In genomic region chr11:57005341-57005740, GRCm38 (mm10) we compare ENCODE assay signal across 23 mouse cellular contexts. TPM values are rescaled to one million over a fixed set of nuclear protein-coding genes. Genes with fewer than 3 reads are reported as not detected.
A peak's percentile ranks its signal among the peaks of the same experiment; 100 is the strongest.
DNase-seq lines count a peak whose midpoint lies in the region; ATAC-seq lines count a peak whose summit lies in the region.
"Had no signal": no experiment of that assay in that cellular context is flagged by ENCODE, and none has a peak within 500 bp of the region (broad histone marks: within the 10 kb centered on the region; RNA-seq: fewer than 3 reads in every experiment).

No protein-coding gene starts in this region.

- no peak overlapping the region for H3K4me3 ChIP-seq in forebrain, embryonic 15.5 days
- H3K4me3 ChIP-seq in forebrain, embryonic 10.5 days = no peak overlapping the region
- no peak overlapping the region for H3K4me3 ChIP-seq in limb, embryonic 10.5 days
- H3K4me3 ChIP-seq: embryonic facial prominence, embryonic 12.5 days; gastrocnemius, adult 2 months; left cerebral cortex, adult 2 months; midbrain, embryonic 13.5 days had no signal

- H3K4me1 ChIP-seq in forebrain, embryonic 15.5 days = peaks cover 13% of the 10 kb centered on the region
- peaks cover 16% of the 10 kb centered on the region for H3K4me1 ChIP-seq in forebrain, embryonic 10.5 days
- H3K4me1 ChIP-seq in limb, embryonic 10.5 days = peaks cover 20% of the 10 kb centered on the region

- no peaks in the 10 kb centered on the region for H3K27me3 ChIP-seq in forebrain, embryonic 15.5 days
- peaks cover 12% of the 10 kb centered on the region for H3K27me3 ChIP-seq in forebrain, embryonic 10.5 days (ENCODE audit: poor library complexity, severe bottlenecking)
- peaks cover 16% of the 10 kb centered on the region for H3K27me3 ChIP-seq in limb, embryonic 10.5 days (ENCODE audit: low read depth, poor library complexity, severe bottlenecking)
- H3K27me3 ChIP-seq: midbrain, embryonic 13.5 days had no signal

- no peak overlapping the region for H3K4me2 ChIP-seq in forebrain, embryonic 15.5 days (replicated peaks)
- H3K4me2 ChIP-seq: embryonic facial prominence, embryonic 12.5 days; hindbrain, embryonic 14.5 days; midbrain, embryonic 13.5 days had no signal

- H3K27ac ChIP-seq in forebrain, embryonic 15.5 days (replicated peaks) = 0 out of 2 replicates have a peak overlapping the region, but pooled peaks have one; percentile 23
- H3K27ac ChIP-seq in forebrain, embryonic 10.5 days = no peak overlapping the region
- H3K27ac ChIP-seq in limb, embryonic 10.5 days = 0 out of 2 replicates have a peak overlapping the region, but pooled peaks have one; percentile 23
- H3K27ac ChIP-seq: embryonic facial prominence, embryonic 12.5 days; gastrocnemius, adult 2 months; hindbrain, embryonic 14.5 days; kidney, postnatal 0 days; left cerebral cortex, adult 2 months; midbrain, embryonic 13.5 days; stomach, postnatal 0 days had no signal

- H3K36me3 ChIP-seq in forebrain, embryonic 15.5 days = no peaks in the 10 kb centered on the region
- H3K36me3 ChIP-seq in forebrain, embryonic 10.5 days (replicated peaks) = no peaks in the 10 kb centered on the region
- H3K36me3 ChIP-seq in limb, embryonic 10.5 days = no peaks in the 10 kb centered on the region
- H3K36me3 ChIP-seq: embryonic facial prominence, embryonic 12.5 days; midbrain, embryonic 13.5 days had no signal

- H3K9ac ChIP-seq in forebrain, embryonic 15.5 days (replicated peaks) = no peak overlapping the region
- H3K9ac ChIP-seq: embryonic facial prominence, embryonic 12.5 days; hindbrain, embryonic 14.5 days; midbrain, embryonic 13.5 days had no signal

- 53% methylated on average over 7 of the region's 7 CpGs for WGBS in forebrain, embryonic 15.5 days
- 84% methylated on average over 7 of the region's 7 CpGs for WGBS in forebrain, embryonic 10.5 days
- 74% methylated on average over 7 of the region's 7 CpGs for WGBS in limb, embryonic 10.5 days

- ATAC-seq in forebrain, embryonic 15.5 days (replicated peaks) = peak; percentile 51; the same call in 1 of the 2 replicates
- no peak for ATAC-seq in frontal cortex, adult (ENCODE audit: low TSS enrichment)
- ATAC-seq: CD4-positive, CD25-positive, alpha-beta regulatory T cell, adult 4 months; inflammation-experienced regulatory T-cells, adult 6 months; midbrain, embryonic 13.5 days had no signal

- H3K9me3 ChIP-seq in forebrain, embryonic 15.5 days = no peaks in the 10 kb centered on the region
- no peaks in the 10 kb centered on the region for H3K9me3 ChIP-seq in forebrain, embryonic 10.5 days
- no peaks in the 10 kb centered on the region for H3K9me3 ChIP-seq in limb, embryonic 10.5 days (replicated peaks)
- H3K9me3 ChIP-seq: embryonic facial prominence, embryonic 12.5 days; midbrain, embryonic 13.5 days had no signal

- DNase-seq in forebrain, embryonic 10.5 days (ENCODE audit: extremely low spot score, low spot score) = no peak
- peak; percentile 42 for DNase-seq in lung, postnatal 10 days
- DNase-seq in lung, postnatal 4 days = no peak
- DNase-seq in brain, adult 2 months (ENCODE audit: low read depth, low spot score) = peak; percentile 61
- DNase-seq in limb, embryonic 10.5 days (ENCODE audit: low spot score) = no peak
- DNase-seq: cerebellum, adult 11-12 months; cerebellum, postnatal 10 days; gastrocnemius, adult 2 months; heart, postnatal 4 days; kidney, adult 2 months; thymus, adult 2 months; thymus, postnatal 4 days had no signal

RNA-seq across cellular contexts. Expression of gene Gria1, which starts 5.8 kb away (rescaled TPM):
- polyA plus RNA-seq in forebrain, embryonic 15.5 days (2015; fragmentation: Nextera tagmentation; extraction: Ambion mirVana) = 55.2 and 60.6 TPM in 2 replicates
- polyA plus RNA-seq in forebrain, embryonic 10.5 days (2016; fragmentation: Nextera tagmentation; extraction: Ambion mirVana) = 0.15 and 0.33 TPM in 2 replicates
- polyA plus RNA-seq in limb, embryonic 10.5 days (2016; fragmentation: Nextera tagmentation; extraction: Ambion mirVana) = 0.23 and 0.48 TPM in 2 replicates
- polyA plus RNA-seq: CD4-positive, CD25-positive, alpha-beta regulatory T cell, adult 4 months; inflammation-experienced regulatory T-cells, adult 6 months; liver, adult 2 months had no signal

Comparison
In these comparisons a context has a peak if more than half of its experiments do, and no peak if none do; other contexts are left out.
1. DNase-seq: peak in lung, postnatal 10 days (single experiment) and brain, adult 2 months (single experiment); none in forebrain, embryonic 10.5 days (single experiment), lung, postnatal 4 days (0 of 2) and limb, embryonic 10.5 days (single experiment).
2. RNA of gene Gria1, which starts 5.8 kb away (polyA plus RNA-seq): 55.2 to 60.6 TPM in forebrain, embryonic 15.5 days; 0.23 to 0.48 TPM in limb, embryonic 10.5 days and 0.15 to 0.33 TPM in forebrain, embryonic 10.5 days; every median in the first group is over 10 times any median in the second.